Mouse (Mus musculus) activated CD4-positive, CD25-positive, alpha-beta regulatory T cell, adult 4 months (primary cell): ENCODE results near the gene Tfdp2. TPM values are rescaled to one million over a fixed set of nuclear protein-coding genes. Genes with fewer than 3 reads are reported as not detected.
A peak's percentile ranks its signal among the peaks of the same experiment; 100 is the strongest.
"Not testable (repeated sequence)": the region's sequence is repeated elsewhere in the genome, so short reads cannot be mapped to it uniquely, and the experiment has no call there.

Experiments
- ATAC-seq: one replicate; pipeline ENCODE4 v1.8.0; 2017
- polyA plus RNA-seq, 2 experiments: library from polyadenylated mRNA; unstranded; fragments of 100-300 nt; shearing (Covaris generic); gene quantifications; one replicate each; pipeline ENCODE4 v1.2.1; 2017

Gene Tfdp2
- polyA plus RNA-seq, 2 experiments from 2014 or later, result 9.0 to 11.5 TPM

GRCm38 (mm10) chr9:96312074-96312473 is 116.0 kb downstream of the Tfdp2 start:
- ATAC-seq, result no peak

GRCm38 (mm10) chr9:96319333-96319732 is 123.3 kb downstream of the Tfdp2 start:
- ATAC-seq, result no peak

- no peak for ATAC-seq
These were observed 124.5 kb downstream of the Tfdp2 start for GRCm38 (mm10) chr9:96320551-96320980.

- ATAC-seq, result no peak
These were observed 126.5 kb downstream of the Tfdp2 start for GRCm38 (mm10) chr9:96322411-96323152.

- no peak for ATAC-seq
These were observed 128.4 kb downstream of the Tfdp2 start for GRCm38 (mm10) chr9:96324502-96324901.

- ATAC-seq, result no peak
These were observed 130.4 kb downstream of the Tfdp2 start for GRCm38 (mm10) chr9:96326496-96326923.

GRCm38 (mm10) chr9:96328226-96328625 is 132.2 kb downstream of the Tfdp2 start:
- no peak for ATAC-seq

- no peak for ATAC-seq
These were observed 135.1 kb downstream of the Tfdp2 start for GRCm38 (mm10) chr9:96331146-96331545.

- no peak for ATAC-seq
These were observed 149.7 kb downstream of the Tfdp2 start for GRCm38 (mm10) chr9:96345750-96346149.

GRCm38 (mm10) chr9:96348885-96349284 is 152.8 kb downstream of the Tfdp2 start:
- no peak for ATAC-seq

- ATAC-seq, result peak; percentile 27
These were observed 153.9 kb downstream of the Tfdp2 start for GRCm38 (mm10) chr9:96350010-96350409.

- peak; percentile 77 for ATAC-seq
These were observed 154.4 kb downstream of the Tfdp2 start for GRCm38 (mm10) chr9:96350476-96350875.

- ATAC-seq, result not testable (repeated sequence)
These were observed 155.7 kb downstream of the Tfdp2 start for GRCm38 (mm10) chr9:96351771-96352170.

- ATAC-seq, result peak; percentile 28
These were observed 157.2 kb downstream of the Tfdp2 start for GRCm38 (mm10) chr9:96353121-96353769.

- no peak for ATAC-seq
These were observed 157.7 kb downstream of the Tfdp2 start for GRCm38 (mm10) chr9:96353799-96354198.

GRCm38 (mm10) chr9:96360056-96360455 is 164.0 kb downstream of the Tfdp2 start:
- no peak for ATAC-seq

- ATAC-seq, result peak; percentile 28
These were observed 167.6 kb downstream of the Tfdp2 start for GRCm38 (mm10) chr9:96363581-96364140.

- peak; percentile 84 for ATAC-seq
These were observed 168.2 kb downstream of the Tfdp2 start, which contains the start of gene Atp1b3 for GRCm38 (mm10) chr9:96364141-96364838. TSS of gene Atp1b3 (minus strand) at chr9:96364442.

GRCm38 (mm10) chr9:96365271-96365872 is 169.3 kb downstream of the Tfdp2 start:
- ATAC-seq, result no peak

- ATAC-seq, result peak; percentile 58
These were observed 173.7 kb downstream of the Tfdp2 start for GRCm38 (mm10) chr9:96369654-96370384.

- no peak for ATAC-seq
These were observed 175.0 kb downstream of the Tfdp2 start for GRCm38 (mm10) chr9:96371075-96371474.
